ENCODE assay signal across 15 mouse cellular contexts in genomic region chr11:106463845-106464244, GRCm38 (mm10).
"Had no signal": no experiment of that assay in that cellular context is flagged by ENCODE, and none has a peak within 500 bp of the region (broad histone marks: within the 10 kb centered on the region; RNA-seq: fewer than 3 reads in every experiment).

No protein-coding gene starts in this region.

- H3K9ac ChIP-seq: liver, embryonic 14.5 days; lung, embryonic 14.5 days; midbrain, embryonic 12.5 days; neural tube, embryonic 12.5 days; stomach, embryonic 15.5 days had no signal

- DNase-seq: lung, embryonic 14.5 days; lung, postnatal 10 days; lung, postnatal 4 days; midbrain, embryonic 14.5 days; right cerebral cortex, postnatal 14 days; thymus, adult 18-20 months; thymus, postnatal 14 days; thymus, postnatal 36 days had no signal

- H3K4me2 ChIP-seq: lung, embryonic 14.5 days; midbrain, embryonic 12.5 days; neural tube, embryonic 12.5 days; stomach, embryonic 15.5 days had no signal

- H3K27ac ChIP-seq: liver, embryonic 14.5 days; midbrain, embryonic 10.5 days; midbrain, embryonic 12.5 days; neural tube, embryonic 12.5 days; stomach, embryonic 15.5 days; stomach, postnatal 0 days had no signal

- H3K36me3 ChIP-seq: midbrain, embryonic 10.5 days; midbrain, embryonic 12.5 days; neural tube, embryonic 12.5 days; stomach, embryonic 15.5 days had no signal

- H3K4me1 ChIP-seq: midbrain, embryonic 12.5 days; neural tube, embryonic 12.5 days had no signal

- ATAC-seq: midbrain, embryonic 16.5 days had no signal

- H3K27me3 ChIP-seq: midbrain, embryonic 12.5 days; neural tube, embryonic 12.5 days; stomach, embryonic 15.5 days had no signal

- H3K9me3 ChIP-seq: midbrain, embryonic 10.5 days; midbrain, embryonic 12.5 days; neural tube, embryonic 12.5 days; stomach, embryonic 15.5 days had no signal

- H3K4me3 ChIP-seq: midbrain, embryonic 10.5 days; midbrain, embryonic 12.5 days; neural tube, embryonic 12.5 days; stomach, embryonic 15.5 days had no signal
